Comparison of ENCODE assay signal across 25 mouse cellular contexts in genomic region chr2:163613990-163614389, GRCm38 (mm10). TPM values are rescaled to one million over a fixed set of nuclear protein-coding genes. Genes with fewer than 3 reads are reported as not detected.
DNase-seq lines count a peak whose midpoint lies in the region; ATAC-seq and TF ChIP-seq lines count a peak whose summit lies in the region.
"Had no signal": no experiment of that assay in that cellular context is flagged by ENCODE, and none has a peak within 500 bp of the region (broad histone marks: within the 10 kb centered on the region; RNA-seq: fewer than 3 reads in every experiment).

No protein-coding gene starts in this region.

- H3K9me3 ChIP-seq in kidney, postnatal 0 days (replicated peaks; ENCODE audit: low read length): no peaks in the 10 kb centered on the region
- H3K9me3 ChIP-seq in midbrain, embryonic 11.5 days (ENCODE audit: control insufficient read depth, low read length): no peaks in the 10 kb centered on the region
- H3K9me3 ChIP-seq in midbrain, embryonic 16.5 days (replicated peaks; ENCODE audit: control insufficient read depth, low read length, poor library complexity, severe bottlenecking): no peaks in the 10 kb centered on the region
- H3K9me3 ChIP-seq in stomach, postnatal 0 days (ENCODE audit: control insufficient read depth, low read length): no peaks in the 10 kb centered on the region
- H3K9me3 ChIP-seq: embryonic facial prominence, embryonic 15.5 days; forebrain, embryonic 10.5 days; heart, embryonic 13.5 days; hindbrain, embryonic 13.5 days had no signal

- H3K36me3 ChIP-seq in kidney, postnatal 0 days (ENCODE audit: insufficient read depth, low read length): peaks cover 58% of the 10 kb centered on the region
- H3K36me3 ChIP-seq in kidney, adult 2 months (ENCODE audit: control insufficient read depth, insufficient read depth, low read length): peaks cover 3% of the 10 kb centered on the region; the same call in 1 of the 2 replicates
- H3K36me3 ChIP-seq in midbrain, embryonic 11.5 days (ENCODE audit: control insufficient read depth, insufficient read depth, low read length): peaks cover 6% of the 10 kb centered on the region; the same call in 1 of the 2 replicates
- H3K36me3 ChIP-seq in midbrain, embryonic 16.5 days (ENCODE audit: control insufficient read depth, insufficient read depth, low read length): peaks cover 29% of the 10 kb centered on the region
- H3K36me3 ChIP-seq in stomach, postnatal 0 days (ENCODE audit: control insufficient read depth, insufficient read depth, low read length): peaks cover 6% of the 10 kb centered on the region

- 96% methylated on average over 4 of the region's 4 CpGs for WGBS in kidney, postnatal 0 days
- WGBS in kidney, adult 2 months: 98% methylated on average over 4 of the region's 4 CpGs
- 90% methylated on average over 4 of the region's 4 CpGs for WGBS in midbrain, embryonic 11.5 days
- WGBS in midbrain, embryonic 16.5 days: 94% methylated on average over 4 of the region's 4 CpGs
- WGBS in stomach, postnatal 0 days: 92% methylated on average over 4 of the region's 4 CpGs

- H3K27ac ChIP-seq in kidney, postnatal 0 days: no peak overlapping the region
- no peak overlapping the region for H3K27ac ChIP-seq in kidney, adult 2 months (ENCODE audit: insufficient read depth, low read depth, low read length)
- H3K27ac ChIP-seq in midbrain, embryonic 11.5 days (ENCODE audit: low read depth, low read length): no peak overlapping the region
- H3K27ac ChIP-seq in midbrain, embryonic 16.5 days (ENCODE audit: low read length): no peak overlapping the region
- no peak overlapping the region for H3K27ac ChIP-seq in stomach, postnatal 0 days (replicated peaks)
- H3K27ac ChIP-seq: embryonic facial prominence, embryonic 15.5 days; forebrain, embryonic 10.5 days; gastrocnemius, adult 2 months; heart, embryonic 13.5 days; hindbrain, embryonic 13.5 days; hindbrain, postnatal 0 days had no signal

- H3K4me2 ChIP-seq in kidney, postnatal 0 days (ENCODE audit: low read length): no peak overlapping the region
- H3K4me2 ChIP-seq in midbrain, embryonic 11.5 days: no peak overlapping the region
- H3K4me2 ChIP-seq in midbrain, embryonic 16.5 days (ENCODE audit: low read length): no peak overlapping the region
- H3K4me2 ChIP-seq in stomach, postnatal 0 days (replicated peaks; ENCODE audit: low read depth): no peak overlapping the region
- H3K4me2 ChIP-seq: embryonic facial prominence, embryonic 15.5 days; heart, embryonic 13.5 days; hindbrain, embryonic 13.5 days had no signal

- no peak overlapping the region for H3K9ac ChIP-seq in kidney, postnatal 0 days (ENCODE audit: low read depth, low read length)
- no peak overlapping the region for H3K9ac ChIP-seq in midbrain, embryonic 11.5 days (ENCODE audit: low read length)
- H3K9ac ChIP-seq in midbrain, embryonic 16.5 days (ENCODE audit: low read depth, low read length): no peak overlapping the region
- no peak overlapping the region for H3K9ac ChIP-seq in stomach, postnatal 0 days (ENCODE audit: low read length)
- H3K9ac ChIP-seq: embryonic facial prominence, embryonic 15.5 days; heart, embryonic 13.5 days; hindbrain, embryonic 13.5 days had no signal

- TF ChIP-seq EP300 in stomach, postnatal 0 days (optimal IDR thresholded peaks at IDR 0.05): no peak

- H3K27me3 ChIP-seq in kidney, postnatal 0 days (ENCODE audit: insufficient read depth, low read length): no peaks in the 10 kb centered on the region
- H3K27me3 ChIP-seq in kidney, adult 2 months (replicated peaks; ENCODE audit: control insufficient read depth, insufficient read depth, low read length): no peaks in the 10 kb centered on the region
- no peaks in the 10 kb centered on the region for H3K27me3 ChIP-seq in midbrain, embryonic 11.5 days (ENCODE audit: control insufficient read depth, insufficient read depth, low read length)
- no peaks in the 10 kb centered on the region for H3K27me3 ChIP-seq in midbrain, embryonic 16.5 days (ENCODE audit: control insufficient read depth, insufficient read depth, low read depth, low read length)
- H3K27me3 ChIP-seq in stomach, postnatal 0 days (ENCODE audit: control insufficient read depth, insufficient read depth, low read length): no peaks in the 10 kb centered on the region
- H3K27me3 ChIP-seq: embryonic facial prominence, embryonic 15.5 days; heart, embryonic 13.5 days; hindbrain, embryonic 13.5 days had no signal

- peak; percentile 86 for DNase-seq in heart, adult 11 months
- DNase-seq in heart, postnatal 4 days: no peak
- DNase-seq in kidney, postnatal 0 days (ENCODE audit: low spot score): no peak
- DNase-seq in kidney, adult 2 months: no peak
- peak; percentile 75 for DNase-seq in midbrain, embryonic 11.5 days (ENCODE audit: low spot score, missing footprints)
- DNase-seq in stomach, postnatal 0 days (ENCODE audit: low spot score): no peak
- no peak for DNase-seq in gastrocnemius, postnatal 36 days
- DNase-seq: adrenal gland, adult 2 months; adrenal gland, postnatal 25 days; B cell, adult 2 months; cerebellum, adult 2 months; cerebellum, postnatal 10 days; embryo, embryonic 11 days; gastrocnemius, adult 2 months; gastrocnemius, postnatal 25 days; heart, adult 18-20 months had no signal

- TF ChIP-seq CTCF in kidney, postnatal 0 days (IDR thresholded peaks at IDR 0.05; ENCODE audit: low read depth): 0 out of 2 replicates have a peak, but pooled peaks have one; percentile 6
- TF ChIP-seq CTCF in kidney, adult 2 months (conservative IDR thresholded peaks at IDR 0.05; ENCODE audit: insufficient read depth, insufficient read length, low read depth, low read length): no peak
- peak; percentile 35 for TF ChIP-seq CTCF in stomach, postnatal 0 days (IDR thresholded peaks at IDR 0.05; ENCODE audit: low read depth)

- H3K4me1 ChIP-seq in kidney, postnatal 0 days (replicated peaks; ENCODE audit: insufficient read depth, low read length): no peaks in the 10 kb centered on the region
- H3K4me1 ChIP-seq in kidney, adult 2 months (ENCODE audit: control insufficient read depth, insufficient read depth, low read length): no peaks in the 10 kb centered on the region
- no peaks in the 10 kb centered on the region for H3K4me1 ChIP-seq in midbrain, embryonic 11.5 days (ENCODE audit: control insufficient read depth, insufficient read depth, low read length)
- H3K4me1 ChIP-seq in midbrain, embryonic 16.5 days (ENCODE audit: control insufficient read depth, insufficient read depth, low read length): no peaks in the 10 kb centered on the region
- no peaks in the 10 kb centered on the region for H3K4me1 ChIP-seq in stomach, postnatal 0 days (replicated peaks; ENCODE audit: control insufficient read depth, insufficient read depth)
- H3K4me1 ChIP-seq: embryonic facial prominence, embryonic 15.5 days; heart, embryonic 13.5 days; hindbrain, embryonic 13.5 days had no signal

- H3K4me3 ChIP-seq in kidney, postnatal 0 days (replicated peaks; ENCODE audit: low read depth, low read length): no peak overlapping the region
- no peak overlapping the region for H3K4me3 ChIP-seq in kidney, adult 2 months (ENCODE audit: insufficient read depth, low read depth, low read length)
- H3K4me3 ChIP-seq in midbrain, embryonic 11.5 days (ENCODE audit: low read depth, low read length): no peak overlapping the region
- H3K4me3 ChIP-seq in midbrain, embryonic 16.5 days (ENCODE audit: low read depth, low read length): no peak overlapping the region
- no peak overlapping the region for H3K4me3 ChIP-seq in stomach, postnatal 0 days (ENCODE audit: low read depth, low read length)
- H3K4me3 ChIP-seq: embryonic facial prominence, embryonic 15.5 days; erythroblast, embryonic 14.5 days; forebrain, embryonic 10.5 days; gastrocnemius, adult 2 months; heart, embryonic 13.5 days; hindbrain, embryonic 13.5 days had no signal

- no peak for TF ChIP-seq POLR2A in kidney, adult 2 months (IDR thresholded peaks at IDR 0.05; ENCODE audit: low read depth, low read length)

- no peak for ATAC-seq in kidney, postnatal 0 days (replicated peaks; ENCODE audit: low FRiP score, low read depth)
- ATAC-seq in midbrain, embryonic 11.5 days (ENCODE audit: low FRiP score): no peak
- ATAC-seq in midbrain, embryonic 16.5 days: no peak
- ATAC-seq in stomach, postnatal 0 days (ENCODE audit: low FRiP score, low TSS enrichment): no peak
- ATAC-seq: CD4-positive, CD25-positive, alpha-beta regulatory T cell, adult 4 months; forebrain, embryonic 14.5 days; hindbrain, postnatal 0 days had no signal

- intact Hi-C loops in gastrocnemius, postnatal 36 days (cut with DNase I): no loop called here

RNA-seq across cellular contexts. Expression of gene Ttpal, which starts 11.9 kb away (rescaled TPM):
- 10 to 100 TPM; 13.1 to 14.0 TPM for total RNA-seq in heart, postnatal 4 days (2021)
- polyA plus RNA-seq in kidney, postnatal 0 days (2015; fragmentation: Nextera tagmentation; extraction: Ambion mirVana): 18.1 and 19.7 TPM in 2 replicates
- 11.3 and 12.0 TPM in 2 replicates for polyA plus RNA-seq in kidney, adult 2 months (2012; rRNA removed)
- polyA plus RNA-seq in midbrain, embryonic 11.5 days (2014; fragmentation: Nextera tagmentation; extraction: Ambion mirVana): 39.9 and 44.5 TPM in 2 replicates
- 43.7 and 48.7 TPM in 2 replicates for polyA plus RNA-seq in midbrain, embryonic 16.5 days (2015; fragmentation: Nextera tagmentation; extraction: Ambion mirVana)
- 19.9 and 20.8 TPM in 2 replicates for polyA plus RNA-seq in stomach, postnatal 0 days (2015; fragmentation: Nextera tagmentation; extraction: Ambion mirVana)
- total RNA-seq in gastrocnemius, postnatal 36 days (2021): 1 to 10 TPM; 4.3 to 4.8 TPM

RNA-seq across cellular contexts. Expression of gene Serinc3, which starts 30.9 kb away (rescaled TPM):
- total RNA-seq in heart, postnatal 4 days (2021): 100 to 1,000 TPM; 239 to 253 TPM
- polyA plus RNA-seq in kidney, postnatal 0 days (2015; fragmentation: Nextera tagmentation; extraction: Ambion mirVana): 66.6 and 72.5 TPM in 2 replicates
- polyA plus RNA-seq in kidney, adult 2 months (2012; rRNA removed): 340 and 357 TPM in 2 replicates
- polyA plus RNA-seq in midbrain, embryonic 11.5 days (2014; fragmentation: Nextera tagmentation; extraction: Ambion mirVana): 35.0 and 38.8 TPM in 2 replicates
- 35.6 and 36.4 TPM in 2 replicates for polyA plus RNA-seq in midbrain, embryonic 16.5 days (2015; fragmentation: Nextera tagmentation; extraction: Ambion mirVana)
- 35.8 and 36.4 TPM in 2 replicates for polyA plus RNA-seq in stomach, postnatal 0 days (2015; fragmentation: Nextera tagmentation; extraction: Ambion mirVana)
- 100 to 1,000 TPM; 101 to 136 TPM for total RNA-seq in gastrocnemius, postnatal 36 days (2021)

RNA-seq across cellular contexts. Expression of gene Pkig, which starts 44.2 kb away (rescaled TPM):
- 100 to 1,000 TPM; 204 to 207 TPM for total RNA-seq in heart, postnatal 4 days (2021)
- 179 and 198 TPM in 2 replicates for polyA plus RNA-seq in kidney, postnatal 0 days (2015; fragmentation: Nextera tagmentation; extraction: Ambion mirVana)
- polyA plus RNA-seq in kidney, adult 2 months (2012; rRNA removed): 100 and 107 TPM in 2 replicates
- 153 and 162 TPM in 2 replicates for polyA plus RNA-seq in midbrain, embryonic 11.5 days (2014; fragmentation: Nextera tagmentation; extraction: Ambion mirVana)
- 134 TPM in 2 replicates for polyA plus RNA-seq in midbrain, embryonic 16.5 days (2015; fragmentation: Nextera tagmentation; extraction: Ambion mirVana)
- 60.9 and 66.3 TPM in 2 replicates for polyA plus RNA-seq in stomach, postnatal 0 days (2015; fragmentation: Nextera tagmentation; extraction: Ambion mirVana)
- 10 to 100 TPM; 80.1 to 98.9 TPM for total RNA-seq in gastrocnemius, postnatal 36 days (2021)

Comparison
In these comparisons a context has a peak if more than half of its experiments do, and no peak if none do; other contexts are left out.
1. DNase-seq: peak in heart, adult 11 months (single experiment) and midbrain, embryonic 11.5 days (single experiment); none in heart, postnatal 4 days (single experiment), kidney, postnatal 0 days (single experiment), kidney, adult 2 months (single experiment), stomach, postnatal 0 days (single experiment) and gastrocnemius, postnatal 36 days (0 of 2).